Mouse (Mus musculus) testis, adult 10 weeks (tissue): ENCODE results near the gene Tal1. TPM values are rescaled to one million over a fixed set of nuclear protein-coding genes. Genes with fewer than 3 reads are reported as not detected.

Experiments used
- polyA plus RNA-seq: library from polyadenylated mRNA; stranded (reverse); fragments of 350-450 nt; fragmentation: Illumina TruSeq; extraction: RNeasy Lipid Tissue Mini Kit (QIAGEN cat#74804); gene quantifications from one replicate; pipeline ENCODE4 v1.2.3, GENCODE M21; 2014; ENCODE audit warnings: low read depth, low replicate concordance

Gene Tal1
- polyA plus RNA-seq, result 0.32 TPM

DNA sequence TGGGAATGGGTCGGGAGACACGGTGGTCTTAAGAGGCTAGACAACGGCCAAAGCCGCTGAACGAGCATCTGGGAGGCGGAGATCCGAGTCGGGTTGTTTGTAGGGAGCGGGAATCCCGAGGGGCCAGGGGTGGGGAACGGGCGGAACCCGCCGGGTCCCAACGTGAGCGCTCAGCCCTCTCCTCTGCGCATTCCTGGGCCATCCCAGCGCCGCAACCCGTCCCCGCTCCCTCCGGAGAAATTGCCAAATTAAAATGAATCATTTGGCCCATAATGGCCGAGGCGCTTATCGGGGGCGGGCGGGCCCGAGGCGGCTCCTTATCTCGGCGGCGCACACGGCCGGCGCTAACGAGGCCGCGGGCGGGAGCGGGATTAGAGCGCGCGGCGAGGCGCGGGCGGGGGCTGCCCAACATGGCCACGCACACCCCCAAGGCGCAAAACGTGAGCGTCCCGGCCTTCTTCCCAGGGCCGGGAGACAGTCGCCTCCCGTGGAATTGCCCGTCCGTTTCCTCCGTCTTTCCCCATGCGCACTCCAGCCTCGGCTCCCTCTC is at the start of gene Tal1:
Gene Tal1, plus strand, starts transcription at position 56 of the 550 bp plus-strand sequence.

GRCm38 (mm10) chr4:115088611-115089338 is 32.5 kb downstream of the Tal1 start, which contains the start of gene Pdzk1ip1:
TSS of gene Pdzk1ip1 (plus strand) at chr4:115088708.

Other genes starting within 250 kb of the Tal1 start
- not detected for gene Gm12830, start 234.7 kb upstream of the Tal1 start, polyA plus RNA-seq
- gene Foxd2, start 147.6 kb upstream of the Tal1 start, polyA plus RNA-seq, result 0.17 TPM
- gene Foxe3, start 130.4 kb upstream of the Tal1 start, polyA plus RNA-seq, result not detected
- gene Cmpk1, start 69.2 kb upstream of the Tal1 start, polyA plus RNA-seq, result 66.4 TPM
- gene Stil, start 56.3 kb upstream of the Tal1 start, polyA plus RNA-seq, result 31.7 TPM
- 25.5 TPM for gene Pdzk1ip1, start 32.3 kb downstream of the Tal1 start, polyA plus RNA-seq
- gene Cyp4x1, start 77.9 kb downstream of the Tal1 start, polyA plus RNA-seq, result not detected
- gene Cyp4a29, start 185.7 kb downstream of the Tal1 start, polyA plus RNA-seq, result not detected
- gene Cyp4a12a, start 242.6 kb downstream of the Tal1 start, polyA plus RNA-seq, result not detected